Mouse (Mus musculus) lung, postnatal 0 days (tissue): ENCODE data around the gene Ube2j1. TPM values are rescaled to one million over a fixed set of nuclear protein-coding genes. Genes with fewer than 3 reads are reported as not detected.
"Not testable (repeated sequence)": the region's sequence is repeated elsewhere in the genome, so short reads cannot be mapped to it uniquely, and the experiment has no call there.

Source experiments
- ATAC-seq: fragments of 200-750 bp; cut with Nextera tagmentation; 2 replicates; pipeline ENCODE4 v1.8.0; 2017; ENCODE audit warnings: moderate library complexity
- DNase-seq: peaks from one replicate; pipeline ENCODE4 v3.0.0-alpha.2; 2016; ENCODE audit warnings: low spot score
- H3K27ac ChIP-seq: fragments of 300-500 bp; sonication (generic); 2 replicates; pipeline ENCODE4 v1.5.1; 2014; ENCODE audit warnings: antibody characterized with exemption, mild to moderate bottlenecking, low read length, mixed read lengths
- H3K27me3 ChIP-seq: fragments of 300-500 bp; sonication (generic); replicated peaks from 2 replicates; pipeline ENCODE4 v1.6.1; 2014; ENCODE audit warnings: low read length, mixed read lengths; ENCODE audit not compliant: insufficient read depth
- H3K36me3 ChIP-seq: fragments of 300-500 bp; sonication (generic); 2 replicates; pipeline ENCODE4 v1.6.1; 2014; ENCODE audit warnings: low read length, mixed read lengths; ENCODE audit not compliant: insufficient read depth
- H3K4me1 ChIP-seq: fragments of 300-500 bp; sonication (generic); 2 replicates; pipeline ENCODE4 v1.6.1; 2014; ENCODE audit warnings: antibody characterized with exemption, low read depth, low read length, mixed read lengths; ENCODE audit not compliant: insufficient read depth
- H3K4me2 ChIP-seq: fragments of 300-500 bp; sonication (generic); replicated peaks from 2 replicates; pipeline ENCODE4 v1.6.1; 2014; ENCODE audit warnings: low read depth, mild to moderate bottlenecking, low read length, moderate library complexity, mixed read lengths
- H3K4me3 ChIP-seq: fragments of 300-500 bp; sonication (generic); 2 replicates; pipeline ENCODE4 v1.5.1; 2014; ENCODE audit warnings: low read depth, low read length
- H3K9ac ChIP-seq: fragments of 300-500 bp; sonication (generic); replicated peaks from 2 replicates; pipeline ENCODE4 v1.6.1; 2014; ENCODE audit warnings: low read depth, mild to moderate bottlenecking
- H3K9me3 ChIP-seq: fragments of 300-500 bp; sonication (generic); 2 replicates; pipeline ENCODE4 v1.6.1; 2016; ENCODE audit warnings: low read length, mixed read lengths
- CTCF ChIP-seq: IDR thresholded peaks from 2 replicates; pipeline ENCODE4 v1.5.1; 2016; ENCODE audit warnings: antibody characterized with exemption, mild to moderate bottlenecking
- EP300 ChIP-seq: IDR thresholded peaks from 2 replicates; pipeline ENCODE4 v1.6.1; 2016; ENCODE audit warnings: antibody characterized with exemption, mild to moderate bottlenecking, control low read depth
- WGBS: fragments of 180-500 bp; shearing (Covaris S2); extraction: QIAGEN DNeasy Blood & Tissue Kit; methylation state at CpG from one replicate; pipeline ENCODE4 v1.1.7; 2014; 5-methylcytosine and 5-hydroxymethylcytosine counted together
- polyA plus RNA-seq: library from polyadenylated mRNA; unstranded; fragments of >200 nt; fragmentation: Nextera tagmentation; extraction: Ambion mirVana; gene quantifications from 2 replicates; pipeline ENCODE4 v1.2.1, GENCODE M21; 2015

The Ube2j1 gene
- polyA plus RNA-seq, 1 experiment from 2014 or later, result 36.8 TPM

DNA sequence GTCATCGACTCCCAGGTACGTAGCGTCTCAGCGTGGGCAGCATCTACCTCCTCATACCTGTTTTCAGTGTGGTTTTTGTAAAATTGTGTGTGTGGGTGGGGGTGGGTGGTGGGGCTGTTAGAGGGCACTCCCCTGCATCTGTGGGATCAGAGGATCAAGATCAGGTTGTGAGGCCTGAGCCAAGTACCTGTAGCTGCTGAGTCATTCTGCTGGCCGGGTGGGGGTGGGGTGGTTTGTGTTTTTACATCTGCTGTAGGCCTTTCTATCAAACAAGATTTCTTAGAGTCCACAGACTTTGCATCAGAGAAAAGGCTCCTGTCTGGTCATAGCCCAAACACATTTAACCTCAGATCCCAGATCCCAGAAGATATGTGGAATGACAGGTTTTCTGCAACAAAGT, 35.1 kb upstream of the Ube2j1 start:
- WGBS, result 91% methylated on average over 5 of the region's 5 CpGs
- ATAC-seq (no peak), DNase-seq (no peak)
- Histone ChIP-seq H3K4me2 (no peak overlapping the region), H3K27me3 (no peaks in the 10 kb centered on the region), H3K4me1 (no peaks in the 10 kb centered on the region), H3K4me3 (no peak overlapping the region), H3K9me3 (no peaks in the 10 kb centered on the region), H3K9ac (no peak overlapping the region), H3K27ac (no peak overlapping the region), H3K36me3 (no peaks in the 10 kb centered on the region)
- no peak for TF ChIP-seq EP300

DNA sequence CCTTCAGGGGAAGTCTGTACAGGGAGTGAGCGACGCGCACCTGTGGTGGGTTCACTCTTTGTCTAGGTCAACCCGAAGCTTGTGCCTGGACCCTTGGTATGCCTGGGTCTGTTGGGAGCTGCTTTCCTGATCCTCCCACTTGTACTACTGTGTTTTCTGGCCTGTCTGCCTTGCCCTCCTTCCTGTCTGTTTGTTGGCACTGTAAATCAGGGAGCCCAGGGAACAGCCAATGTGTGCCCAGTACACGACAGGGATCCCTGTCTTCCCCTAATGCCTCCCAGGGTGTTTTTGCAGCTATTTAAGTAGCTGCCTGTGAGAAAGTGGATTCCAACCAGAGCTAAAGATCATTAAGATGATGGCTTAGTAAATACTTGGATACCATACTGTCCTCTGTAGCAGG, 33.6 kb upstream of the Ube2j1 start:
- H3K27ac ChIP-seq, result no peak overlapping the region
- H3K36me3 ChIP-seq, result no peaks in the 10 kb centered on the region
- H3K27me3 ChIP-seq, result no peaks in the 10 kb centered on the region
- H3K4me3 ChIP-seq, result no peak overlapping the region
- H3K9ac ChIP-seq, result no peak overlapping the region
- no peak overlapping the region for H3K4me2 ChIP-seq
- WGBS, result 81% methylated on average over 5 of the region's 5 CpGs
- DNase-seq (no peak), ATAC-seq (no peak)
- no peaks in the 10 kb centered on the region for H3K4me1 ChIP-seq
- H3K9me3 ChIP-seq, result no peaks in the 10 kb centered on the region
- TF ChIP-seq EP300 (no peak), CTCF (no peak)

DNA sequence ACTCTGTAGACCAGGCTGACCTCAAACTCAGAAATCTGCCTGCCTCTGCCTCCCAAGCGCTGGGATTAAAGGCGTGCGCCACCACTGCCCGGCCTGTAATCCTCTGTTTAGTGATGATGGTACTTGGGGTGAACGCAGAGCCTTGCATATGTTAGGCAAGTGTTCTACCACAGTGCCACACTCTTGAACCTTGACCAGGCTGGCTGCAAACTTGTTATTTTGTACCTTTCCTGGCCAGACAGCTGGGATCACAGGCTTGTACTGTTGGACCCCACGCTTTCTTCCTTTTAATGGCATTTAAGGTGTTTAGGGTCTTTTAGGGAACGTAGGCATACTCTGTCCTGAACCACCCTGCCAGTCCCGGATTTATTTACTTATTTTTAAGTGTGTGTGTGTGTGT, 32.2 kb upstream of the Ube2j1 start:
- TF ChIP-seq EP300 (no peak), CTCF (no peak)
- ATAC-seq, result no peak
- 90% methylated on average over 8 of the region's 8 CpGs for WGBS

DNA sequence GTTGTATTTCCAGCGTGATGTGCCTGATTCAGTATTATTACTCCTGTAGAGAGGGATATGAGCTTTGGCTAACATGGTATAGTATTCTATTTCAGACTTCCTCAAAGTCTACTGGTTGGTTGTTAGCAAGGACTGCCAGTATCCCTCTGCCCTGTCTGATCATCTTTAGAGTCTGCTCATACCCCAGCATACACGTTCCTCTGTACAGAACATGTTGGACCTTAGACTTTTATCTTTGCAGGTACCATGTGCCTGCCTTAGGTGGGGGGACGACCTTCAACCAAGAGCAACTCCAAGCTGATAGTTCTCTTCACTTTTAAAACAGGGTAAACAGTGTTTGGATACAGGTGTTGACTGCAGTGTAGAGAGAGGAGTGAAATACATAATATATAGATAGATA, 29.1 kb upstream of the Ube2j1 start:
- Histone ChIP-seq H3K4me1 (no peaks in the 10 kb centered on the region), H3K9ac (no peak overlapping the region), H3K27me3 (no peaks in the 10 kb centered on the region), H3K4me2 (no peak overlapping the region), H3K4me3 (no peak overlapping the region), H3K36me3 (no peaks in the 10 kb centered on the region), H3K9me3 (no peaks in the 10 kb centered on the region), H3K27ac (no peak overlapping the region)
- 74% methylated on average over 3 of the region's 3 CpGs for WGBS
- TF ChIP-seq EP300, result no peak
- ATAC-seq (no peak), DNase-seq (no peak)

More for the DNA sequence above, 32.2 kb upstream of the Ube2j1 start:
- no peak overlapping the region for H3K4me2 ChIP-seq
- H3K9me3 ChIP-seq, result no peaks in the 10 kb centered on the region
- H3K9ac ChIP-seq, result no peak overlapping the region
- H3K27ac ChIP-seq, result no peak overlapping the region
- DNase-seq, result no peak
- no peaks in the 10 kb centered on the region for H3K27me3 ChIP-seq
- no peaks in the 10 kb centered on the region for H3K36me3 ChIP-seq
- H3K4me3 ChIP-seq, result no peak overlapping the region
- no peaks in the 10 kb centered on the region for H3K4me1 ChIP-seq

DNA sequence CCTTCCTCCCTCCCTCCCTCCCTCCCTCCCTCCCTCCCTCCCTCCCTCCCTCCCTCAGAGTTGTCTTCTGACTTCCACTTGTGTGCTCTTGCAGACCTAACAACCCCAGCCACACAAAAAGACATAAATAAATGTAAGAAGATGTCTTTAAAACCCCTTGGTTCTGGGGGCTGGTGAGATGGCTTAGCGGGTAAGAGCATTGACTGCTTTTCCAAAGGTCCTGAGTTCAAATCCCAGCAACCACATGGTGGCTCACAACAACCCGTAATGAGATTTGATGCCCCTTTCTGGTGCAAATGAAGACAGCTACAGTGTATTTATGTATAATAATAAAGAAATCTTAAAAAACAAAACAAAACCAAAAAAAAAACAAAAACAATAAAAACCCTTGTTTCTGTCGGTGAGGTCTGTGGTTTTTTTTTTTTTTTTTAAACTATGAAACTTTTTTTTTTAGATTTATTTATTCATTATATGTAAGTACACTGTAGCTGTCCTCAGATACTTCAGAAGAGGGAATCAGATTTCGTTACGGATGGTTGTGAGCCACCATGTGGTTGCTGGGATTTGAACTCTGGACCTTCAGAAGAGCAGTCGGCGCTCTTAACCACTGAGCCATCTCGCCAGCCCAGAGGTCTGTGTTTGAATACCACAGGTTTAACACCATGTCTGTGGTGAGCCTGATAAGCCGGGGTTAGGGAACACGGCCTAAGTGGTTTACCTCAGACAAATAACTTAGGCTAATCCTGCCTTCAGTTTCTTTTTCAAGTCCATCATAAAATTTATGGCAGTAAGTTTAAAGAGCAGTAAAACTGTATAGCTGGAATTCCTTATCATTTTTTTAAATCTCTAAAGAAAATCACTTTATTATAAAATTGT, 25.4 kb upstream of the Ube2j1 start:
- H3K4me2 ChIP-seq, H3K4me1 ChIP-seq, H3K9me3 ChIP-seq, H3K4me3 ChIP-seq, H3K27me3 ChIP-seq, H3K36me3 ChIP-seq, H3K9ac ChIP-seq, ATAC-seq, DNase-seq, H3K27ac ChIP-seq: not testable (repeated sequence)
- 86% methylated on average over 10 of the region's 10 CpGs for WGBS

DNA sequence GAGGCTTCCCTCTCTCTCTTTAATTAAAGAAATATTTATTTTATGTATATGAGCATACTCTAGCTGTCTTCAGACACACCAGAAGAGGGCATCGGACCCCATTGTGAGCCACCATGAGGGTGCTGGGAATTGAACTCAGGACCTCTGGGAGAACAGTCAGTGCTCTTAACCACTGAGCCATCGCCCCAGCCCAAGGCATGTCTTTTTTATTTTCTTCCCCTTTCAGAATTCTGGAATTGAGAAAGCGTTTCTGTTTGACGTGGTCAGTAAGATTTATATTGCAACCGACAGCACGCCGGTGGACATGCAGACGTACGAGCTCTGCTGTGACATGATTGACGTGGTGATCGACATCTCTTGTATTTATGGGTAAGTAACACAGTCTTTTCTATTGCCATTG, 24.4 kb upstream of the Ube2j1 start:
- Histone ChIP-seq H3K36me3 (no peaks in the 10 kb centered on the region), H3K4me2 (no peak overlapping the region), H3K4me3 (no peak overlapping the region), H3K9me3 (no peaks in the 10 kb centered on the region), H3K27me3 (no peaks in the 10 kb centered on the region), H3K4me1 (no peaks in the 10 kb centered on the region), H3K9ac (no peak overlapping the region), H3K27ac (no peak overlapping the region)
- ATAC-seq, result no peak
- whole genome bisulfite sequencing, result 81% methylated on average over 11 of the region's 11 CpGs
- no peak for DNase-seq
- TF ChIP-seq EP300, result no peak
